Mouse (Mus musculus) lung, adult 2 months (tissue): ENCODE results near the gene Plppr1.
"Not testable (repeated sequence)": the region's sequence is repeated elsewhere in the genome, so short reads cannot be mapped to it uniquely, and the experiment has no call there.

Experiments used
- CTCF ChIP-seq: fragments of 200-500 bp; IDR thresholded peaks from 2 replicates; pipeline ENCODE4 v1.5.1; 2011; ENCODE audit warnings: mild to moderate bottlenecking, low read length, control low read depth; ENCODE audit not compliant: insufficient read depth
- POLR2A ChIP-seq: fragments of 200-500 bp; IDR thresholded peaks from 2 replicates; pipeline ENCODE4 v1.6.1; 2011; ENCODE audit warnings: low read depth, mild to moderate bottlenecking, control low read depth, low read length, borderline replicate concordance; ENCODE audit errors: extremely low read depth

GRCm38 (mm10) chr4:49337949-49338348 is 278.9 kb downstream of the Plppr1 start:
- not testable (repeated sequence) for TF ChIP-seq CTCF, POLR2A
